Mouse (Mus musculus) erythroblast, embryonic 14.5 days (primary cell): ENCODE results near the gene Cdkn2aipnl. TPM values are rescaled to one million over a fixed set of nuclear protein-coding genes. Genes with fewer than 3 reads are reported as not detected.

Experiments
- H3K27me3 ChIP-seq: 2 replicates; pipeline ENCODE4 v1.6.1; 2012; ENCODE audit warnings: inconsistent platforms; ENCODE audit not compliant: control insufficient read depth
- H3K36me3 ChIP-seq: 2 replicates; pipeline ENCODE4 v1.6.1; 2012; ENCODE audit warnings: mild to moderate bottlenecking, inconsistent platforms; ENCODE audit not compliant: control insufficient read depth
- H3K4me1 ChIP-seq: 2 replicates; pipeline ENCODE4 v1.6.1; 2012; ENCODE audit warnings: inconsistent platforms; ENCODE audit not compliant: control insufficient read depth
- H3K4me3 ChIP-seq: replicated peaks from 2 replicates; pipeline ENCODE3; 2012; ENCODE audit warnings: moderate library complexity, mild to moderate bottlenecking, inconsistent platforms
- H3K9me3 ChIP-seq: 2 replicates; pipeline ENCODE4 v1.6.1; 2012; ENCODE audit warnings: low read length, inconsistent platforms, mixed read lengths; ENCODE audit not compliant: control insufficient read depth
- GATA1 ChIP-seq: IDR thresholded peaks from 2 replicates; pipeline ENCODE4 v1.6.1; 2012; ENCODE audit warnings: low read length, inconsistent platforms, mixed read lengths
- TAL1 ChIP-seq: IDR thresholded peaks from 3 replicates; pipeline ENCODE4 v1.6.1; 2012; ENCODE audit warnings: low read length, inconsistent platforms, mixed read lengths
- polyA plus RNA-seq: library from polyadenylated mRNA; stranded (reverse); fragments of >175 nt; gene quantifications from 2 replicates; pipeline ENCODE4 v1.2.3, GENCODE M21; 2012

Gene Cdkn2aipnl
- 1.8 and 2.1 TPM in 2 replicates for polyA plus RNA-seq

DNA sequence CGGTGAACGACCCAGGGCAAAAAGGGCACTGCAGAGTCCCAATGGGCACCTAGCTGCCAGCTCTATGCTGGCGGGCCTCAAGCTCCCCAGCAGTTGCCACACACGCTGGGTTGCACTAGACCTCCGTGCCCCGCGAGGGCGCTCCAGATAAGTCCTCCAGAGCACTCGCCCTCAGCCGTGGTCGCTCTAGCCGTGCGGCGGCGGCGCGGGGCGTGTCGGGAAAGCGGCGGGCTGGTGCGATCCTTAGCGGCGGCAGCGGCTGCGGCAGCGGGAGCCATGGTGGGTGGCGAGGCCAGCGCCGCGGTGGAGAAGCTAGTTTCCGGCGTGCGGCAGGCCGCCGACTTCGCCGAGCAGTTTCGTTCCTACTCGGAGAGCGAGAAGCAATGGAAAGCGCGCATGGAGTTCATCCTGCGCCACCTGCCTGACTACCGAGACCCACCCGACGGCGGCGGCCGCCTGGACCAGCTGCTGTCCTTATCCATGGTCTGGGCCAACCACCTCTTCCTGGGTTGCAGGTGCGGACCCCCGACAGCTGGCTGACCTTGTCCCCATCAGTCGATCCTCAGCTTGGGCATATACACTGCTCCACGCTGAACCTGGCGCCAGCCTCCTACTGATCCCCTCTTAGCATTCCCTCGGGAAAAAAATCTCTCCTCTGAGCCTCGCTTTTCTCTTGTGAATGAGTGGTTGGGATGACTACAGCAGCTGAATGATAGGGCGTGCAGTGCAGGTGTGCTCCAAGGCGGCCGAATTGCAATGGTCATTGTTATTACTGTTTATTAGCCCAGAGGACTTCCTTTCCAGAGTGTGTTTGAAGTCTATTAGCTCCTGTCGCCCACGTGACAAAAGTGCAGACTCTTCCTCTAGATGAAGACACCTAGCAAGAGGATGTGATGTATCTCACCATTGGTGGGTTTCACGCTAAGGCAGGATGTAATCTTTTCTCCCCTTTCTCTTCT is at the start of gene Cdkn2aipnl:
TSS of gene Cdkn2aipnl (plus strand) at position 219 of the 959 bp plus-strand sequence.
- TF ChIP-seq GATA1 (no peak), TAL1 (no peak)
- Histone ChIP-seq H3K36me3 (peaks cover 37% of the 10 kb centered on the region), H3K27me3 (no peaks in the 10 kb centered on the region), H3K9me3 (no peaks in the 10 kb centered on the region), H3K4me3 (peak within 1 kb of the TSS; percentile 77), H3K4me1 (peaks cover 19% of the 10 kb centered on the region)

DNA sequence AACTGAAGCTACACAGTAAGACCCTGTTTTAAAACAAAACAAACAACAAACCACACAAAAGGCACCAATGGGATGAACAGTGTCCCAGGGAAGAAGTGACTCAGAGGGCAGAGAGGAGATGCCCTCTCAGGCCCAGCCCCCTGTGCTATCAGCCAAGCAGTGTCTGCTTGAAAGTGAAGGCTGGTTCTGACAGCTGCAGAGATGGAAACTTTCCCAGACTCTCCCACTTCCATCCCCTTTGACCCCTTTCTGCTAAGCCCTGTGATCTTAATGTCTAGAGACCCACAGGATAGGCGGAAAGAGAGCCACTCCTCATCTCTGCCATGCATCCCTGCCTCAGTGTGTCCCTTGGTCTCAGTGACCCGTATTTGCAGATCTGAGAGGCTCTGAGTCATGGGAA is 49.5 kb upstream of the Cdkn2aipnl start:
- no peak overlapping the region for H3K4me3 ChIP-seq
- peaks cover 5% of the 10 kb centered on the region; the same call in 1 of the 2 replicates for H3K9me3 ChIP-seq
- no peaks in the 10 kb centered on the region for H3K27me3 ChIP-seq
- peaks cover 10% of the 10 kb centered on the region for H3K4me1 ChIP-seq
- no peaks in the 10 kb centered on the region for H3K36me3 ChIP-seq
- TF ChIP-seq GATA1 (no peak), TAL1 (no peak)

DNA sequence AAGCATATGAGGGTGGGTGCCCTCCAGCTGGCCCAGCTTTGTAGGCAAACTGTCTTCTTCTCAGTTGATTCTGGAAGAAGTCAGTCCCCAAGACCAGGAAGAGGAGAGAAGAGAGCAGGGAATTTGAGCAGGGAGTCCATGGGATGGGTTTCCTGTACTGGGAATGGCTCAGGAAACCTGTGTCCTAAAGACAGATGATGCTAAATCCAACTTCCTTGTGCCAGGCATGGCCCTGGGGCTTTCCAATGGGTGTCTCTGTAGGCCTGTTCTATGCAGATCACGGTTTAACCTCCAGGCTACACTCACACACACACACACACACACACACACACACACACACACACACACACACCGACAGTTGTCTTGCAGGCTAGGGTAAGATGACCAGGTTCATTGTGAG is 48.9 kb upstream of the Cdkn2aipnl start:
- Histone ChIP-seq H3K4me3 (no peak overlapping the region), H3K36me3 (no peaks in the 10 kb centered on the region), H3K9me3 (peaks cover 6% of the 10 kb centered on the region), H3K27me3 (no peaks in the 10 kb centered on the region), H3K4me1 (peaks cover 10% of the 10 kb centered on the region)
- TF ChIP-seq GATA1 (no peak), TAL1 (no peak)

DNA sequence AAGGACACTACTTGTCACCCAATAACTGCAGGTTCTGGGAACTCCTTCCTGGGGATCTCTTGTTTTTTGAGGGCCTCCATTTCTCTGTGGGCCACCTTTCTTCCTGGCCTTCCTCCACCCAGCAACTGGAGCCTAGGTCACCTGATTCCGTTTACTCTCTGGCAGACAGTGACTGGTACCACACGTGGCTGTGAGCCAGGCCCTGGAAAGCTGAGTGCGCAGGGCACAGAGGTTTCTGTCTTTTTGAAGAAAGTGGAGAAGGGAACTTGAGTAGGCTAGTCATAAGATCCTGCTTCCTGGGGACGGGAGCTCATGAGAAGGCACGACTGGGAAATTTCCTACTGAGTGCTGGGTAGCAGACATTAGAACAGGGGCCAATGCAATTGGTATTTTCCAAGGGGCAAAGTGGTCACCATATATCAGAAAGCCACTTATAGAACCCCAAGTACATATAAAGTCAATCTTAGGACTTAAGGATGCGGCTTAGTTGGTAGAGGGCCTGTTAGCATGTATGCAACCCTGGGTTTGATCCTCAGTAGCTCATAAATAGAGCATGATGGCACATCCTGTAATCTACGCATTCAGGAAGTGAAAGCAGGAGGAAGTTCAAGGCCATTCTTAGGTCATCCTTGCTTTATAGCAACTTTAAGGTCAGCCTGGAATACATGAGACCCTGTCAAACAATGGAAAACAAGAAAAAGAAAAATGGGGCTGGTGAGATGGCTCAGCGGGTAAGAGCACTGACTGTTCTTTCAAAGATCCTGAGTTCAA is 45.9 kb upstream of the Cdkn2aipnl start:
- Histone ChIP-seq H3K27me3 (no peaks in the 10 kb centered on the region), H3K36me3 (no peaks in the 10 kb centered on the region), H3K9me3 (peaks cover 6% of the 10 kb centered on the region), H3K4me1 (peaks cover 3% of the 10 kb centered on the region), H3K4me3 (no peak overlapping the region)
- TF ChIP-seq GATA1 (no peak), TAL1 (no peak)

GRCm38 (mm10) chr11:51922421-51922841 is 45.0 kb upstream of the Cdkn2aipnl start:
- no peaks in the 10 kb centered on the region for H3K36me3 ChIP-seq
- peaks cover 6% of the 10 kb centered on the region for H3K9me3 ChIP-seq
- no peak overlapping the region for H3K4me3 ChIP-seq
- H3K27me3 ChIP-seq, result no peaks in the 10 kb centered on the region
- H3K4me1 ChIP-seq, result no peaks in the 10 kb centered on the region
- TF ChIP-seq GATA1 (no peak), TAL1 (no peak)

GRCm38 (mm10) chr11:51925595-51925994 is 41.9 kb upstream of the Cdkn2aipnl start:
- Histone ChIP-seq H3K27me3 (no peaks in the 10 kb centered on the region), H3K9me3 (peaks cover 6% of the 10 kb centered on the region), H3K4me3 (no peak overlapping the region), H3K36me3 (no peaks in the 10 kb centered on the region), H3K4me1 (no peaks in the 10 kb centered on the region)
- no peak for TF ChIP-seq TAL1
- no peak for TF ChIP-seq GATA1

- H3K36me3 ChIP-seq, result no peaks in the 10 kb centered on the region
- no peaks in the 10 kb centered on the region for H3K27me3 ChIP-seq
- peaks cover 6% of the 10 kb centered on the region for H3K9me3 ChIP-seq
- no peak overlapping the region for H3K4me3 ChIP-seq
- no peak for TF ChIP-seq GATA1
- TF ChIP-seq TAL1, result no peak
- no peaks in the 10 kb centered on the region for H3K4me1 ChIP-seq
These were observed 41.1 kb upstream of the Cdkn2aipnl start for GRCm38 (mm10) chr11:51926385-51926784.

- H3K4me3 ChIP-seq, result no peak overlapping the region
- no peak for TF ChIP-seq TAL1
- H3K36me3 ChIP-seq, result no peaks in the 10 kb centered on the region
- no peaks in the 10 kb centered on the region for H3K4me1 ChIP-seq
- peaks cover 6% of the 10 kb centered on the region for H3K9me3 ChIP-seq
- H3K27me3 ChIP-seq, result no peaks in the 10 kb centered on the region
These were observed 40.4 kb upstream of the Cdkn2aipnl start for GRCm38 (mm10) chr11:51927106-51927505.

- H3K36me3 ChIP-seq, result no peaks in the 10 kb centered on the region
- H3K9me3 ChIP-seq, result peaks cover 2% of the 10 kb centered on the region; the same call in 1 of the 2 replicates
- no peaks in the 10 kb centered on the region for H3K27me3 ChIP-seq
- H3K4me3 ChIP-seq, result no peak overlapping the region
- TF ChIP-seq TAL1 (no peak), GATA1 (no peak)
- H3K4me1 ChIP-seq, result no peaks in the 10 kb centered on the region
These were observed 36.3 kb upstream of the Cdkn2aipnl start for GRCm38 (mm10) chr11:51931138-51931537.
